Mouse (Mus musculus): ENCODE results near the gene Macrod2.

Macrod2 gene

DNA sequence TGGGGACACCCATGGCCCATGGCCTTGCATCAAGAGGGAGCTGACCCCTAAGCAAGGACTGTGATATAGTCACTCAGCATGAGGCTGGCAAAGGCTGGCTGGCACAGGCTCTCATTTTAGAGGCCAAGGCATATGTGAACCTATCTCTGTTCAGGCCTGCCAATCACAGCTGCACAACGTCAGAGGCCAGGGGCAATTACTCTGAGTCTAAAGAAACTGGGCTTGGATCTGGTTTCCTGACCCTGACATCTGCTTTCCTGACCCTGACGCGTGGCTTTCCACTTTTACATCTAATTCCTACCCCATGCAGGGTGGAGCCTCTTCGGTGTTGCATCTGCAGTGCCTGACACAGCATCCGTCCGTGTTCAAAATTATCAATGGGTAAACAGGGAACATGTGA, 2009.2 kb downstream of the Macrod2 start:
- no peak for DNase-seq (ENCODE audit: extremely low spot score, low read depth, low spot score)

DNA sequence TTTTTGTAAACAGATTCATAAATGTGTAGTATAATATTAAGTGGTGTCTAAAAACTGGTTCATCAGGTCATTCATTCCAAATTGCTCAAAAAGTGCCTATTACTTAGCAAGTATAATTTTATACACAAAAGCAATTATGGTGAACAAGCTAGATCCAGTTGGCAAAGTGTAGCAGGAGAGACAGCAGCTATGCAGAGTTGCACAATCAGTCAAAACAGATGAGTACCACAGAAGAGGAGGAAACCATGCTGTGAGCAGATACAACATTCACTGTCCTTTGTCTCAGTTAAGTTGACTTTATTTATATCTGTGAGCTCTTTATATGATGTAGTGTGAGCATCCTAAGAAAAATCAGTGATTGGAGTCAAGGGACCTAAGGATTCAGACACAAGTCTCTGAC, 2012.2 kb downstream of the Macrod2 start:
- no peak for DNase-seq (ENCODE audit: extremely low spot score, low read depth, low spot score)

DNA sequence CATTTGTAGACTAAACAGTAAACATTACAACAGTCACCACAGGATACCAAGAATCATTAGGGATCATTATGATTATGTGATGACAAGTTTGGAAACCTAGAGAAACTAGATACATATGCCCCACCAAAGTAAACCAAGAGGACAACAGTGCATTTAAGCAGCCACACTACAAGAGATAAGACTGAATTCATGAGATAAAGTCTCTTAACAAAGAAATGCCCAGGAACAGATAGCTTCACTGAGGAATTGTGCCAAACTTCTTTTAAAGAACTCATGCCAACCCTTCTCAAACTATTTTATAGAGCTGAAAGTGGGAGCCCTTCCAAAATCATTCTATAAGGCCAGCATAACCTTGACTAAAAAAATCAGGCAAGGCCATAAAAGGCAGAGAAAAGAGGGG, 2015.0 kb downstream of the Macrod2 start:
- DNase-seq (ENCODE audit: extremely low spot score, low read depth, low spot score), result no peak

DNA sequence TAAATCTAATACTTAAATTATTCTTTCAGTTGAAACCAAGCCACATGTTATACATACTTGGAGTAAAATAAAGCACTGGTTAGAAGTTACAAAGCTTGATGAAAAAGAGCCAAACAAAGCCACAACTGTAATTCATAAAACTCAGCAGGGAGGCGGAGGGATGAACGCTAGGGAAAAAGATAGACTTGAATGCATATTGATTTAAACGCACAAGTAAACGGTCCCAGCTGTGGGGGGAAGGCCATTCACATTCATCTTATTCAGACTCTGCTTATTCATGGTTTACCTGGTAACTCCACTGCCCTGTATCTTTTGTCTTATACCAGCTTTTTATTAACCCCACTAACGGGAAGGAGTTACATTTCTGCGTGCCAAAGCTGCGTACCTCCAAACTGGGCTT, 2038.0 kb downstream of the Macrod2 start:
- DNase-seq (ENCODE audit: extremely low spot score, low read depth, low spot score), result no peak

DNA sequence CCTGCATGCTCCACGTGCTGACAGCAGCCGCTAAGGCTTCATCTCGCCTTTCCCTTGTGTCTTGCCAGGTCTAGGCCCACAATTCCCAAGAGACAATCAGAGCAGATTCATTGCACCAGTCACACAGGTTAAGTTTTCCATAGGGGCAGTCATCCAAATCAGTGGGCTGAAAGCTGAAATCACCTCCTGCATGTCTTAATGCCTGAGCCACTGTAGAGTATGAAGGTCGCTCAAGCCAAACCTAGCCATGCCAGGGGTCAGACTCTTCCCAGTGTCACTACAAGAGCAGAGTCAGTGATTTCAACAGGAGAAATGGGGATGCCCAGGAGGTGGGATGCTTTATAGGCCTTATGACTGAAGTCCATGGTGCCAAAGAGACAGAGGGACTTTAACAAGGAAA, 2039.6 kb downstream of the Macrod2 start:
- no peak for DNase-seq (ENCODE audit: extremely low spot score, low read depth, low spot score)

DNA sequence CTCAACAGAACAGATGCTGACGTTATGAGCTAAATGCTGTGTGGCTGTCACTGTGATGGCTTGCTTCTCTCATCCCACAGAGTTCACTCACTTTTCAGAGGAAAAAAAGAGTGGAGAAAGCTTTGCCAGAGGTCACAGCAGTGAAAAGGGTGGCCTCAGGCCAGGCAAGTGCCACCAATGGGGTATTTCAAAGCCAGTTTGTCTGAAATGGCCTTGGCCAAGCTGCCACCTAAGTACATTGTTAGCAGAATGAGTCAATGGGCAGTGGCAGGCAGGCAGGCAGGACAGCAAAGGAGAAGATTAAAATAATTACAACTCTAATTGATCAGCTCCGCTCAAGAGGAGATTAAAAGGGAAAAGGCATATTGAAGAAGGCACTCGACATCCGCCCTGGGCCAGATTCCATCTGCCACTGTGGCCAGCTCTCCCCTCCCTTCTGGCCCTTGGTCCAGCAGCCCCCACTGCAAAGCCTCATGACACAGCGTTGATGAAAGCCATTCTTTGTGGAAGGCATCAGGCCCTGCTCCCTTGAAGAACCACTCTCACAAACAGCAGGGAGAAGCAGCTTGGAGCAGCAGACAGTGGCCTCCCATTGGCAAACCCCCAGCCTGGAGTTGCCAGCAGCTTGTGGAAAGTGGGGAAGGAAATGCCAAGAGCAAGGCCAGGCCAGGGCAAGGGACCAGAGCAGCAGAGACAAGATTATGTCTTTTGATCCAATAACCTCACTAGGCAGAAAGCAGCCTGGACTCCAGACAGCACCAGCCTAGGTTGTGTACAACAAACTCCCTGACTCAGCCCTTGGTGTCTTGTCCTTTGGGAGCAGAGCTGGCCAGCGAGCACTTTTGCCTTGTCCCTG, 2042.7 kb downstream of the Macrod2 start:
- DNase-seq (ENCODE audit: extremely low spot score, low read depth, low spot score), result no peak

Data from hindlimb bud, embryonic 11.5 days (tissue).